Mouse (Mus musculus) liver, embryonic 11.5 days (tissue): ENCODE data around the gene Pkdrej. TPM values are rescaled to one million over a fixed set of nuclear protein-coding genes. Genes with fewer than 3 reads are reported as not detected.

ENCODE experiments used
- ATAC-seq: fragments of 200-750 bp; cut with Nextera tagmentation; replicated peaks from 2 replicates; pipeline ENCODE4 v1.8.0; 2017; ENCODE audit warnings: moderate number of reproducible peaks, mild to moderate bottlenecking, moderate TSS enrichment, moderate library complexity; ENCODE audit not compliant: low FRiP score
- DNase-seq: peaks from one replicate; pipeline ENCODE4 v3.0.0-alpha.2; 2017; ENCODE audit warnings: low spot score
- H3K27ac ChIP-seq: fragments of 300-500 bp; sonication (generic); 2 replicates; pipeline ENCODE4 v1.5.1; 2014; ENCODE audit warnings: mild to moderate bottlenecking, low read depth, low read length, control low read depth
- H3K27me3 ChIP-seq: fragments of 300-500 bp; sonication (generic); replicated peaks from 2 replicates; pipeline ENCODE4 v1.6.1; 2014; ENCODE audit warnings: low read length, mixed read lengths; ENCODE audit not compliant: control insufficient read depth, insufficient read depth
- H3K36me3 ChIP-seq: fragments of 300-500 bp; sonication (generic); 2 replicates; pipeline ENCODE4 v1.6.1; 2014; ENCODE audit warnings: mild to moderate bottlenecking, low read length, moderate library complexity, mixed read lengths; ENCODE audit not compliant: control insufficient read depth, insufficient read depth
- H3K4me1 ChIP-seq: fragments of 300-500 bp; sonication (generic); replicated peaks from 2 replicates; pipeline ENCODE4 v1.6.1; 2014; ENCODE audit warnings: low read length, mixed read lengths; ENCODE audit not compliant: control insufficient read depth, insufficient read depth
- H3K4me2 ChIP-seq: fragments of 300-500 bp; sonication (generic); 2 replicates; pipeline ENCODE4 v1.6.1; 2014; ENCODE audit warnings: mild to moderate bottlenecking, control low read depth, moderate library complexity
- H3K4me3 ChIP-seq: fragments of 300-500 bp; sonication (generic); 2 replicates; pipeline ENCODE4 v1.5.1; 2014; ENCODE audit warnings: low read depth, low read length, control low read depth
- H3K9ac ChIP-seq: fragments of 300-500 bp; sonication (generic); 2 replicates; pipeline ENCODE4 v1.6.1; 2014; ENCODE audit warnings: low read depth, low read length, control low read depth
- H3K9me3 ChIP-seq: fragments of 300-500 bp; sonication (generic); 2 replicates; pipeline ENCODE4 v1.6.1; 2016; ENCODE audit warnings: low read length, inconsistent platforms, mixed read lengths; ENCODE audit not compliant: control insufficient read depth
- WGBS: fragments of 180-500 bp; shearing (Covaris S2); extraction: QIAGEN DNeasy Blood & Tissue Kit; methylation state at CpG from one replicate; pipeline ENCODE4 v1.1.7; 2014; 5-methylcytosine and 5-hydroxymethylcytosine counted together
- polyA plus RNA-seq: library from polyadenylated mRNA; unstranded; fragments of >200 nt; fragmentation: Nextera tagmentation; extraction: Ambion mirVana; gene quantifications from 2 replicates; pipeline ENCODE4 v1.2.1, GENCODE M21; 2014

Pkdrej gene
- polyA plus RNA-seq, 1 experiment from 2014 or later = 0.11 TPM

GRCm38 (mm10) chr15:85813428-85813827 lies 8.1 kb downstream of the Pkdrej start:
- H3K4me1 ChIP-seq = peaks cover 14% of the 10 kb centered on the region
- WGBS = 54% methylated on average over 10 of the region's 10 CpGs
- no peaks in the 10 kb centered on the region for H3K36me3 ChIP-seq
- no peaks in the 10 kb centered on the region; the same call in 1 of the 2 replicates for H3K9me3 ChIP-seq
- ATAC-seq (no peak), DNase-seq (no peak)
- H3K9ac ChIP-seq = 0 out of 2 replicates have a peak overlapping the region, but pooled peaks have one; percentile 22
- H3K27ac ChIP-seq = no peak overlapping the region
- peak overlapping the region; percentile 16; the same call in 1 of the 2 replicates for H3K4me2 ChIP-seq
- H3K4me3 ChIP-seq = no peak overlapping the region
- H3K27me3 ChIP-seq = no peaks in the 10 kb centered on the region

GRCm38 (mm10) chr15:85811535-85812277 lies 9.8 kb downstream of the Pkdrej start, which contains the start of gene Cdpf1:
TSS of gene Cdpf1 (minus strand) at chr15:85811697.
- no peaks in the 10 kb centered on the region for H3K36me3 ChIP-seq
- no peaks in the 10 kb centered on the region for H3K27me3 ChIP-seq
- H3K27ac ChIP-seq = peak within 1 kb of the TSS; percentile 86
- peak within 1 kb of the TSS; percentile 89 for H3K9ac ChIP-seq
- 3% methylated on average over 36 of the region's 36 CpGs for WGBS
- H3K9me3 ChIP-seq = no peaks in the 10 kb centered on the region
- peak within 1 kb of the TSS; percentile 85 for H3K4me3 ChIP-seq
- H3K4me2 ChIP-seq = peak within 1 kb of the TSS; percentile 67
- H3K4me1 ChIP-seq = peaks cover 14% of the 10 kb centered on the region
- DNase-seq (peak; percentile 97), ATAC-seq (peak; percentile 94)

GRCm38 (mm10) chr15:85810806-85811521 lies 10.6 kb downstream of the Pkdrej start:
- DNase-seq = peak; percentile 44
- no peaks in the 10 kb centered on the region for H3K27me3 ChIP-seq
- peak overlapping the region; percentile 86 for H3K27ac ChIP-seq
- 4% methylated on average over 36 of the region's 36 CpGs for WGBS
- no peaks in the 10 kb centered on the region for H3K9me3 ChIP-seq
- no peaks in the 10 kb centered on the region for H3K36me3 ChIP-seq
- peak; percentile 84 for ATAC-seq
- H3K9ac ChIP-seq = peak overlapping the region; percentile 89
- peak overlapping the region; percentile 67 for H3K4me2 ChIP-seq
- H3K4me3 ChIP-seq = peak overlapping the region; percentile 85
- peaks cover 14% of the 10 kb centered on the region for H3K4me1 ChIP-seq

- DNase-seq (no peak), ATAC-seq (no peak)
- Histone ChIP-seq H3K27ac (peak overlapping the region; percentile 37; the same call in 1 of the 2 replicates), H3K9me3 (no peaks in the 10 kb centered on the region), H3K4me3 (peak overlapping the region; percentile 85), H3K36me3 (no peaks in the 10 kb centered on the region), H3K9ac (0 out of 2 replicates have a peak overlapping the region, but pooled peaks have one; percentile 89), H3K4me1 (peaks cover 14% of the 10 kb centered on the region), H3K4me2 (peak overlapping the region; percentile 67), H3K27me3 (no peaks in the 10 kb centered on the region)
- WGBS = 80% methylated on average over 5 of the region's 5 CpGs
Measured at GRCm38 (mm10) chr15:85810462-85810805, 11.1 kb downstream of the Pkdrej start.

GRCm38 (mm10) chr15:85809091-85809490 lies 12.4 kb downstream of the Pkdrej start:
- Histone ChIP-seq H3K4me2 (no peak overlapping the region), H3K9me3 (no peaks in the 10 kb centered on the region)

GRCm38 (mm10) chr15:85808434-85808833 lies 13.1 kb downstream of the Pkdrej start:
- H3K4me1 ChIP-seq = peaks cover 12% of the 10 kb centered on the region
- no peak overlapping the region for H3K27ac ChIP-seq
- H3K9me3 ChIP-seq = no peaks in the 10 kb centered on the region
- no peak overlapping the region for H3K9ac ChIP-seq
- H3K4me3 ChIP-seq = no peak overlapping the region
- no peaks in the 10 kb centered on the region for H3K36me3 ChIP-seq
- H3K4me2 ChIP-seq = no peak overlapping the region
- no peaks in the 10 kb centered on the region for H3K27me3 ChIP-seq
- WGBS = 67% methylated on average over 8 of the region's 8 CpGs
- ATAC-seq (no peak), DNase-seq (no peak)

More at GRCm38 (mm10) chr15:85809091-85809490, 12.4 kb downstream of the Pkdrej start:
- Histone ChIP-seq H3K4me3 (no peak overlapping the region), H3K27me3 (no peaks in the 10 kb centered on the region), H3K27ac (no peak overlapping the region), H3K4me1 (peaks cover 14% of the 10 kb centered on the region), H3K9ac (no peak overlapping the region), H3K36me3 (no peaks in the 10 kb centered on the region)
- DNase-seq (no peak), ATAC-seq (no peak)
- WGBS = 82% methylated on average over 12 of the region's 12 CpGs

GRCm38 (mm10) chr15:85808031-85808430 lies 13.5 kb downstream of the Pkdrej start:
- no peaks in the 10 kb centered on the region for H3K36me3 ChIP-seq
- H3K9me3 ChIP-seq = no peaks in the 10 kb centered on the region
- ATAC-seq (no peak), DNase-seq (no peak)
- no peak overlapping the region for H3K27ac ChIP-seq
- no peaks in the 10 kb centered on the region for H3K27me3 ChIP-seq
- H3K4me3 ChIP-seq = no peak overlapping the region
- no peak overlapping the region for H3K4me2 ChIP-seq
- no peak overlapping the region for H3K9ac ChIP-seq
- H3K4me1 ChIP-seq = peaks cover 9% of the 10 kb centered on the region
- 76% methylated on average over 6 of the region's 6 CpGs for WGBS

- peaks cover 9% of the 10 kb centered on the region for H3K4me1 ChIP-seq
- H3K27ac ChIP-seq = no peak overlapping the region
- ATAC-seq (no peak), DNase-seq (no peak)
- WGBS = 81% methylated on average over 4 of the region's 4 CpGs
- no peaks in the 10 kb centered on the region for H3K27me3 ChIP-seq
- no peaks in the 10 kb centered on the region for H3K36me3 ChIP-seq
- no peak overlapping the region for H3K4me2 ChIP-seq
- H3K9ac ChIP-seq = no peak overlapping the region
- no peak overlapping the region for H3K4me3 ChIP-seq
- no peaks in the 10 kb centered on the region for H3K9me3 ChIP-seq
Measured at GRCm38 (mm10) chr15:85807404-85807803, 14.1 kb downstream of the Pkdrej start.
